In genomic region chr16:9753045-9753444, GRCm38 (mm10) we compare ENCODE assay signal across 15 mouse cellular contexts.
DNase-seq lines count a peak whose midpoint lies in the region; ATAC-seq and TF ChIP-seq lines count a peak whose summit lies in the region.
"Had no signal": no experiment of that assay in that cellular context is flagged by ENCODE, and none has a peak within 500 bp of the region (broad histone marks: within the 10 kb centered on the region; RNA-seq: fewer than 3 reads in every experiment).

No protein-coding gene starts in this region.

- H3K9ac ChIP-seq in midbrain, postnatal 0 days (replicated peaks; ENCODE audit: low read length, poor library complexity, severe bottlenecking): no peak overlapping the region
- H3K9ac ChIP-seq in midbrain, embryonic 11.5 days (ENCODE audit: low read length): no peak overlapping the region
- no peak overlapping the region for H3K9ac ChIP-seq in kidney, embryonic 16.5 days (replicated peaks; ENCODE audit: low read length)
- H3K9ac ChIP-seq: lung, embryonic 14.5 days; neural tube, embryonic 15.5 days had no signal

- peak; percentile 18 for DNase-seq in adrenal gland, adult 2 months
- no peak for DNase-seq in adrenal gland, postnatal 4 days (ENCODE audit: low spot score in 2 of 2)
- peak; percentile 53 for DNase-seq in midbrain, postnatal 0 days (ENCODE audit: low spot score)
- no peak for DNase-seq in midbrain, embryonic 11.5 days (ENCODE audit: low spot score, missing footprints)
- peak; percentile 76 to 81 for DNase-seq in layer of hippocampus, adult 2 months (ENCODE audit: low spot score in 2 of 2)
- peak; percentile 53 for DNase-seq in right cerebral cortex, postnatal 25 days
- DNase-seq in gastrocnemius, postnatal 10 days: no peak
- DNase-seq: lung, embryonic 14.5 days; midbrain, embryonic 14.5 days; spleen, adult 18-20 months had no signal

- no peaks in the 10 kb centered on the region for H3K4me1 ChIP-seq in midbrain, postnatal 0 days (ENCODE audit: insufficient read depth, low read length)
- no peaks in the 10 kb centered on the region for H3K4me1 ChIP-seq in midbrain, embryonic 11.5 days (ENCODE audit: control insufficient read depth, insufficient read depth, low read length)
- H3K4me1 ChIP-seq in kidney, embryonic 16.5 days (ENCODE audit: insufficient read depth, low read length): no peaks in the 10 kb centered on the region
- H3K4me1 ChIP-seq: limb, embryonic 10.5 days; neural tube, embryonic 15.5 days had no signal

- no peak overlapping the region for H3K4me2 ChIP-seq in midbrain, postnatal 0 days (ENCODE audit: low read depth, low read length, poor library complexity, severe bottlenecking)
- no peak overlapping the region for H3K4me2 ChIP-seq in midbrain, embryonic 11.5 days
- no peak overlapping the region for H3K4me2 ChIP-seq in kidney, embryonic 16.5 days (replicated peaks; ENCODE audit: low read depth, low read length)
- H3K4me2 ChIP-seq: heart, embryonic 11.5 days; lung, embryonic 14.5 days; neural tube, embryonic 15.5 days had no signal

- H3K27ac ChIP-seq in midbrain, postnatal 0 days (ENCODE audit: low read depth, low read length): no peak overlapping the region
- H3K27ac ChIP-seq in midbrain, embryonic 11.5 days (ENCODE audit: low read depth, low read length): no peak overlapping the region
- H3K27ac ChIP-seq in layer of hippocampus, adult 2 months: peak overlapping the region; percentile 91
- no peak overlapping the region for H3K27ac ChIP-seq in kidney, embryonic 16.5 days (ENCODE audit: low read length)
- H3K27ac ChIP-seq: limb, embryonic 10.5 days; neural tube, embryonic 15.5 days had no signal

- no peaks in the 10 kb centered on the region for H3K27me3 ChIP-seq in midbrain, postnatal 0 days (ENCODE audit: insufficient read depth, low read length)
- H3K27me3 ChIP-seq in midbrain, embryonic 11.5 days (ENCODE audit: control insufficient read depth, insufficient read depth, low read length): no peaks in the 10 kb centered on the region
- no peaks in the 10 kb centered on the region for H3K27me3 ChIP-seq in kidney, embryonic 16.5 days (ENCODE audit: insufficient read depth, low read length)
- H3K27me3 ChIP-seq: neural tube, embryonic 15.5 days had no signal

- no peak overlapping the region for H3K4me3 ChIP-seq in midbrain, postnatal 0 days (ENCODE audit: low read depth, low read length)
- H3K4me3 ChIP-seq in midbrain, embryonic 11.5 days (ENCODE audit: low read depth, low read length): no peak overlapping the region
- no peak overlapping the region for H3K4me3 ChIP-seq in layer of hippocampus, adult 2 months
- H3K4me3 ChIP-seq in kidney, embryonic 16.5 days (ENCODE audit: low read length): no peak overlapping the region
- H3K4me3 ChIP-seq: limb, embryonic 10.5 days; neural tube, embryonic 15.5 days had no signal

- no peak for ATAC-seq in midbrain, postnatal 0 days (ENCODE audit: low FRiP score)
- ATAC-seq in midbrain, embryonic 11.5 days (ENCODE audit: low FRiP score): no peak
- no peak for ATAC-seq in kidney, embryonic 16.5 days (ENCODE audit: low FRiP score, low TSS enrichment)

- no peak for TF ChIP-seq CTCF in midbrain, postnatal 0 days (IDR thresholded peaks at IDR 0.05)
- TF ChIP-seq CTCF in layer of hippocampus, adult 2 months (conservative IDR thresholded peaks at IDR 0.05): no peak

- WGBS in midbrain, postnatal 0 days: 85% methylated on average over 9 of the region's 9 CpGs
- WGBS in midbrain, embryonic 11.5 days: 92% methylated on average over 9 of the region's 9 CpGs
- 93% methylated on average over 9 of the region's 9 CpGs for WGBS in kidney, embryonic 16.5 days

- no peaks in the 10 kb centered on the region for H3K9me3 ChIP-seq in midbrain, postnatal 0 days (ENCODE audit: low read length)
- H3K9me3 ChIP-seq in midbrain, embryonic 11.5 days (ENCODE audit: control insufficient read depth, low read length): no peaks in the 10 kb centered on the region
- H3K9me3 ChIP-seq in kidney, embryonic 16.5 days (ENCODE audit: low read length): no peaks in the 10 kb centered on the region
- H3K9me3 ChIP-seq: G1E; limb, embryonic 10.5 days; neural tube, embryonic 15.5 days had no signal

- no peaks in the 10 kb centered on the region for H3K36me3 ChIP-seq in midbrain, postnatal 0 days (ENCODE audit: insufficient read depth, low read length)
- no peaks in the 10 kb centered on the region for H3K36me3 ChIP-seq in midbrain, embryonic 11.5 days (ENCODE audit: control insufficient read depth, insufficient read depth, low read length)
- H3K36me3 ChIP-seq in kidney, embryonic 16.5 days (ENCODE audit: insufficient read depth, low read length): no peaks in the 10 kb centered on the region
- H3K36me3 ChIP-seq: G1E; limb, embryonic 10.5 days; neural tube, embryonic 15.5 days had no signal

Comparison
In these comparisons a context has a peak if more than half of its experiments do, and no peak if none do; other contexts are left out.
1. DNase-seq: peak in adrenal gland, adult 2 months (single experiment), midbrain, postnatal 0 days (single experiment), layer of hippocampus, adult 2 months (2 of 2) and right cerebral cortex, postnatal 25 days (single experiment); none in adrenal gland, postnatal 4 days (0 of 2), midbrain, embryonic 11.5 days (single experiment) and gastrocnemius, postnatal 10 days (single experiment).